Mouse (Mus musculus): Measurements from ENCODE around the gene Ttk. TPM values are rescaled to one million over a fixed set of nuclear protein-coding genes. Genes with fewer than 3 reads are reported as not detected.

Ttk gene
- polyA plus RNA-seq, 1 experiment from 2014 or later: 1.9 TPM

Other genes starting within 250 kb of the Ttk start
- 127 and 138 TPM in 2 replicates for gene Elovl4, start 28.4 kb upstream of the Ttk start, polyA plus RNA-seq (2014; fragmentation: Nextera tagmentation; extraction: Ambion mirVana)
- gene Bckdhb, start 90.5 kb downstream of the Ttk start, polyA plus RNA-seq (2014; fragmentation: Nextera tagmentation; extraction: Ambion mirVana): 36.1 and 39.0 TPM in 2 replicates